Mouse (Mus musculus) cerebellum, adult (tissue): Measurements from ENCODE around the gene Chrna1.

Experiments
- ATAC-seq: cut with Nextera tagmentation; 2 replicates; pipeline ENCODE4 v1.9.2; 2017; ENCODE audit warnings: mild to moderate bottlenecking, moderate library complexity, mixed read lengths; ENCODE audit not compliant: insufficient number of reproducible peaks, low FRiP score, low TSS enrichment

Gene Chrna1

DNA sequence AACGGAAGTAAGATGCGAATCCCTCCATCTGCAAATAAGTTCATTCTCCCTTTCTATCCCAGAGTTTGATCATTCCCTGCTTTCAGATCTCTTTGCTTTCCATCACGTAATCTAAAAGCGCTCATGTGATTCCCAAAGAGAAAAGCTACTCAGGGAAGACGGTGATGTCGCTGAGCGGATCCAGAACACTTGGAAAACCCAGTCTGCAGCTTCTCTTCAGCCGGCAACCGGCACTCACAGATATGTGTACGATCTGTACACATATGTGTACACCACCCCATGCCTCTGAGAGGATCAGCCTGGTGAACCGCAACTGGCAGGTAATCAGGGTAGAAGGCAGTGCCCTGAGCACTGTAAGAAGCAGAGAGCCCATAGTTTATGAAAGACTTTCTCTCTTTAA, 52.2 kb downstream of the Chrna1 start:
- no peak for ATAC-seq

- no peak for ATAC-seq
These were observed 53.4 kb downstream of the Chrna1 start for GRCm38 (mm10) chr2:73526691-73527090.

DNA sequence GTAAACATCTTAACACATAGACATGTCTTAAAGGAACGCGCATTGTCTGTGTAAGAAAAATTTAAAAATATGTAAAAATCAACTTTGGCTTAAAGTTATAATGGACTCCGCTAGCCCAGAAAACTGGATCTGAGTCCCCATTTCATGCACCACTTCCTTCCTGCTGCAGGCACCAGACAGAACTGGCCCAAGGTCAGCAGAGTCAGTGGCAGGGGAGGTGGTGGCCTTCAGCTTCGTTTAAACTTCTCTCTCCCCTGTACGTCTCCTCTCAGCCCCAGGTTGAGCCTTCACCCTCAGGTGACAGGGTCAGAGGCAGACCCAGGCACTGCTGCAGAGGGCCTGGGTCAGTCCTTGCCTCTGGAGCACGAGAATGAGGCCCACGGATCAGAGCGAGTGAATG, 57.2 kb downstream of the Chrna1 start:
- no peak for ATAC-seq

GRCm38 (mm10) chr2:73522336-73522735, 57.8 kb downstream of the Chrna1 start:
- no peak for ATAC-seq

GRCm38 (mm10) chr2:73521737-73522136, 58.4 kb downstream of the Chrna1 start:
- ATAC-seq, result no peak

DNA sequence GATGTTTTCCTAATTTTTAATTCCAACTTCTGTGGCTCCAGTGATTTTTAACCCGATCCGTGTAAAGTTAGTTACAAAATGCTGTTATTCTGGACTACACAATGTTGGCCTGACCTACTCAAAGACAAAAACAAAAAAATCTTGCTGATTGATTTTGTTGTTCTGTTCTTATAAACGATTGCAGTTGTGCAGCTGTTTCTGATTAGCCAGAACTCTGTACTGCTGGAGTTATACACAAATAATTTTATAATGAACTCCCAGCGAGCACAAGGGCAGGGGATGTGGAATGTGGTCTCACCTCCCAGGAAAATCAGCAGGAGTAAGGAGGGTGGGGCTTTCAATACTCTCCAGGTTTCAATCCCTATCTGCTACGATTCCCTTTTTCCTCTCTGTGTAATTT, 61.2 kb downstream of the Chrna1 start:
- ATAC-seq, result no peak

DNA sequence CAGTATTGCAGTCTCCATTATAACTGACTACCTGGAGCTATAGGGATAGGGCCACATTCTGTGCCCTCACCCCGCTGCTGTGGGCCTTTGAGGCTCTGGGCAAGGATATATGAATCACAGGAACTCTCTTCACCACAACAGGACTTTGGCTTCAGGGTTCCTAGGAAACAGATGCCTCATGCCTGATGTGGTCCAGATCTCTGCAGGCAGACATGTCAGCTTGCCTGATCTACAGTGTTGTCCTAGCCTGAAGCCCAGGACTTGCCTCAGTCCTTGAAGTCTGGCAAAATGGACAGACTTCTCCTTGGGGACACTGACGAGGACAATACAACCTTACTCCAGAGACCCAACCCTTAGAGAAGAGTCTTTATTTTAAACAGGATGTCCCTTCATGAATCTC, 61.8 kb downstream of the Chrna1 start:
- no peak for ATAC-seq

GRCm38 (mm10) chr2:73514178-73514577, 66.0 kb downstream of the Chrna1 start:
- ATAC-seq, result no peak
